Mouse (Mus musculus): ENCODE data around the gene Pcsk5. TPM values are rescaled to one million over a fixed set of nuclear protein-coding genes. Genes with fewer than 3 reads are reported as not detected.

Gene Pcsk5
- polyA plus RNA-seq, 3 experiments from 2014 or later, result not detected

DNA sequence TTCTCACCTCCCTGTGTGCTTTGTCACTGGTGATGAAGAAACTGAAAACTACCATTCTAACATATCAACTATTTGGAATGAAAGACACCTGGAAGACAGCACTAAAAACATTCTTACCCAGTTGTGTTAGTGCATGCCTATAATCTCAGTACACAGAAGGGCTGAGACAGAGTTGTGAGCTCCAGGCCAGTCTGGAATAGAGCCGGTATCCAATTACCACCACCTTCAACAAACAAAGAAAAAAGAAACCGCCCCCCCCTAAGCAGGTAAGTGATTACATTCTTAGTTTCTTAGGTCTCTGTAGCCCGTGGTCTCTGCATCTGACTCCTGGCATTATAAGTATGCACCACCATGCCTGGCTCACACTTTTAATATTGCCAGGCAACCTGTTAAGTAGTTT lies 444.6 kb downstream of the Pcsk5 start:
- no peak for ATAC-seq

GRCm38 (mm10) chr19:17388404-17388803 lies 449.0 kb downstream of the Pcsk5 start:
- no peak for ATAC-seq

GRCm38 (mm10) chr19:17386424-17386823 lies 451.0 kb downstream of the Pcsk5 start:
- ATAC-seq, result no peak

- no peak for ATAC-seq
These were observed 452.0 kb downstream of the Pcsk5 start for GRCm38 (mm10) chr19:17385426-17385825.

GRCm38 (mm10) chr19:17385022-17385421 lies 452.4 kb downstream of the Pcsk5 start:
- no peak for ATAC-seq

GRCm38 (mm10) chr19:17382807-17383397 lies 454.5 kb downstream of the Pcsk5 start:
- ATAC-seq, result no peak

Measured in inflammation-experienced regulatory T-cells, adult 6 months (primary cell).